Mouse (Mus musculus): ENCODE measurements around the gene Zfhx3. TPM values are rescaled to one million over a fixed set of nuclear protein-coding genes. Genes with fewer than 3 reads are reported as not detected.

Gene Zfhx3
- polyA plus RNA-seq, 1 experiment from 2014 or later: 15.7 TPM

GRCm38 (mm10) chr8:108710607-108711489 is 768.4 kb downstream of the Zfhx3 start:
- H3K4me1 ChIP-seq (replicated peaks; ENCODE audit: control insufficient read depth, insufficient read depth, low read length): peaks cover 86% of the 10 kb centered on the region
- no peak overlapping the region for H3K9ac ChIP-seq (ENCODE audit: low read length)
- no peaks in the 10 kb centered on the region for H3K9me3 ChIP-seq (ENCODE audit: control insufficient read depth, low read length)
- H3K36me3 ChIP-seq (ENCODE audit: control insufficient read depth, insufficient read depth, low read length): no peaks in the 10 kb centered on the region
- ATAC-seq (replicated peaks; ENCODE audit: low FRiP score, low TSS enrichment, low read depth) (no peak), DNase-seq (ENCODE audit: low spot score) (no peak)
- 0 out of 2 replicates have a peak overlapping the region, but pooled peaks have one; percentile 16 for H3K4me2 ChIP-seq (ENCODE audit: low read length)
- peak overlapping the region; percentile 81 for H3K27ac ChIP-seq (ENCODE audit: low read depth)
- H3K4me3 ChIP-seq (ENCODE audit: low read depth, low read length): no peak overlapping the region
- 18% methylated on average over 8 of the region's 8 CpGs for WGBS
- no peaks in the 10 kb centered on the region for H3K27me3 ChIP-seq (replicated peaks; ENCODE audit: control insufficient read depth, insufficient read depth, low read length)

- Histone ChIP-seq H3K4me1 (replicated peaks; ENCODE audit: control insufficient read depth, insufficient read depth, low read length) (peaks cover 86% of the 10 kb centered on the region), H3K9ac (ENCODE audit: low read length) (no peak overlapping the region), H3K36me3 (ENCODE audit: control insufficient read depth, insufficient read depth, low read length) (no peaks in the 10 kb centered on the region), H3K4me3 (ENCODE audit: low read depth, low read length) (no peak overlapping the region), H3K27me3 (replicated peaks; ENCODE audit: control insufficient read depth, insufficient read depth, low read length) (no peaks in the 10 kb centered on the region), H3K27ac (ENCODE audit: low read depth) (peak overlapping the region; percentile 81), H3K9me3 (ENCODE audit: control insufficient read depth, low read length) (no peaks in the 10 kb centered on the region), H3K4me2 (ENCODE audit: low read length) (peak overlapping the region; percentile 39)
- 29% methylated on average over 5 of the region's 5 CpGs for WGBS
- ATAC-seq (replicated peaks; ENCODE audit: low FRiP score, low TSS enrichment, low read depth) (no peak), DNase-seq (ENCODE audit: low spot score) (no peak)
Observed at GRCm38 (mm10) chr8:108711490-108711793, 769.0 kb downstream of the Zfhx3 start.

GRCm38 (mm10) chr8:108712001-108712411 is 769.6 kb downstream of the Zfhx3 start:
- no peaks in the 10 kb centered on the region for H3K36me3 ChIP-seq (ENCODE audit: control insufficient read depth, insufficient read depth, low read length)
- peaks cover 86% of the 10 kb centered on the region for H3K4me1 ChIP-seq (replicated peaks; ENCODE audit: control insufficient read depth, insufficient read depth, low read length)
- peak overlapping the region; percentile 43; the same call in 1 of the 2 replicates for H3K9ac ChIP-seq (ENCODE audit: low read length)
- no peaks in the 10 kb centered on the region for H3K9me3 ChIP-seq (ENCODE audit: control insufficient read depth, low read length)
- 16% methylated on average over 14 of the region's 14 CpGs for WGBS
- H3K4me3 ChIP-seq (ENCODE audit: low read depth, low read length): 0 out of 2 replicates have a peak overlapping the region, but pooled peaks have one; percentile 10
- peak overlapping the region; percentile 81 for H3K27ac ChIP-seq (ENCODE audit: low read depth)
- peak overlapping the region; percentile 39 for H3K4me2 ChIP-seq (ENCODE audit: low read length)
- H3K27me3 ChIP-seq (replicated peaks; ENCODE audit: control insufficient read depth, insufficient read depth, low read length): no peaks in the 10 kb centered on the region
- ATAC-seq (replicated peaks; ENCODE audit: low FRiP score, low TSS enrichment, low read depth) (no peak), DNase-seq (ENCODE audit: low spot score) (no peak)

- peak overlapping the region; percentile 81 for H3K27ac ChIP-seq (ENCODE audit: low read depth)
- no peak for ATAC-seq (replicated peaks; ENCODE audit: low FRiP score, low TSS enrichment, low read depth)
- no peaks in the 10 kb centered on the region for H3K36me3 ChIP-seq (ENCODE audit: control insufficient read depth, insufficient read depth, low read length)
- H3K27me3 ChIP-seq (replicated peaks; ENCODE audit: control insufficient read depth, insufficient read depth, low read length): no peaks in the 10 kb centered on the region
- no peak for DNase-seq (ENCODE audit: low spot score)
- H3K4me2 ChIP-seq (ENCODE audit: low read length): peak overlapping the region; percentile 39
- H3K4me1 ChIP-seq (replicated peaks; ENCODE audit: control insufficient read depth, insufficient read depth, low read length): peaks cover 86% of the 10 kb centered on the region
- 31% methylated on average over 4 of the region's 4 CpGs for WGBS
- H3K9ac ChIP-seq (ENCODE audit: low read length): peak overlapping the region; percentile 5; the same call in 1 of the 2 replicates
- H3K4me3 ChIP-seq (ENCODE audit: low read depth, low read length): no peak overlapping the region
- H3K9me3 ChIP-seq (ENCODE audit: control insufficient read depth, low read length): no peaks in the 10 kb centered on the region
Observed at GRCm38 (mm10) chr8:108712607-108713006, 770.2 kb downstream of the Zfhx3 start.

GRCm38 (mm10) chr8:108713346-108714142 is 771.1 kb downstream of the Zfhx3 start:
- Histone ChIP-seq H3K27me3 (replicated peaks; ENCODE audit: control insufficient read depth, insufficient read depth, low read length) (no peaks in the 10 kb centered on the region), H3K4me2 (ENCODE audit: low read length) (peak overlapping the region; percentile 92), H3K4me1 (replicated peaks; ENCODE audit: control insufficient read depth, insufficient read depth, low read length) (peaks cover 86% of the 10 kb centered on the region), H3K4me3 (ENCODE audit: low read depth, low read length) (peak overlapping the region; percentile 68), H3K36me3 (ENCODE audit: control insufficient read depth, insufficient read depth, low read length) (no peaks in the 10 kb centered on the region), H3K27ac (ENCODE audit: low read depth) (peak overlapping the region; percentile 92), H3K9me3 (ENCODE audit: control insufficient read depth, low read length) (no peaks in the 10 kb centered on the region), H3K9ac (ENCODE audit: low read length) (peak overlapping the region; percentile 91)
- DNase-seq (ENCODE audit: low spot score): no peak
- ATAC-seq (replicated peaks; ENCODE audit: low FRiP score, low TSS enrichment, low read depth): no peak
- WGBS: 18% methylated on average over 19 of the region's 19 CpGs

GRCm38 (mm10) chr8:108714143-108714635 is 771.7 kb downstream of the Zfhx3 start:
- peak overlapping the region; percentile 91 for H3K9ac ChIP-seq (ENCODE audit: low read length)
- no peaks in the 10 kb centered on the region for H3K36me3 ChIP-seq (ENCODE audit: control insufficient read depth, insufficient read depth, low read length)
- H3K4me1 ChIP-seq (replicated peaks; ENCODE audit: control insufficient read depth, insufficient read depth, low read length): peaks cover 83% of the 10 kb centered on the region
- peak overlapping the region; percentile 92 for H3K27ac ChIP-seq (ENCODE audit: low read depth)
- peak; percentile 82 for DNase-seq (ENCODE audit: low spot score)
- H3K27me3 ChIP-seq (replicated peaks; ENCODE audit: control insufficient read depth, insufficient read depth, low read length): no peaks in the 10 kb centered on the region
- peak overlapping the region; percentile 68 for H3K4me3 ChIP-seq (ENCODE audit: low read depth, low read length)
- H3K4me2 ChIP-seq (ENCODE audit: low read length): peak overlapping the region; percentile 92
- ATAC-seq (replicated peaks; ENCODE audit: low FRiP score, low TSS enrichment, low read depth): peak; percentile 54
- no peaks in the 10 kb centered on the region for H3K9me3 ChIP-seq (ENCODE audit: control insufficient read depth, low read length)
- 3% methylated on average over 21 of the region's 21 CpGs for WGBS

GRCm38 (mm10) chr8:108714636-108715415 is 772.4 kb downstream of the Zfhx3 start:
- Histone ChIP-seq H3K27me3 (replicated peaks; ENCODE audit: control insufficient read depth, insufficient read depth, low read length) (no peaks in the 10 kb centered on the region), H3K36me3 (ENCODE audit: control insufficient read depth, insufficient read depth, low read length) (no peaks in the 10 kb centered on the region), H3K9me3 (ENCODE audit: control insufficient read depth, low read length) (no peaks in the 10 kb centered on the region), H3K9ac (ENCODE audit: low read length) (peak overlapping the region; percentile 91), H3K4me2 (ENCODE audit: low read length) (peak overlapping the region; percentile 92), H3K4me1 (replicated peaks; ENCODE audit: control insufficient read depth, insufficient read depth, low read length) (peaks cover 77% of the 10 kb centered on the region), H3K4me3 (ENCODE audit: low read depth, low read length) (peak overlapping the region; percentile 68), H3K27ac (ENCODE audit: low read depth) (peak overlapping the region; percentile 92)
- DNase-seq (ENCODE audit: low spot score) (peak; percentile 88), ATAC-seq (replicated peaks; ENCODE audit: low FRiP score, low TSS enrichment, low read depth) (peak; percentile 82)
- WGBS: under 1% methylated on average over 79 of the region's 84 CpGs

- peak overlapping the region; percentile 92 for H3K4me2 ChIP-seq (ENCODE audit: low read length)
- peaks cover 73% of the 10 kb centered on the region for H3K4me1 ChIP-seq (replicated peaks; ENCODE audit: control insufficient read depth, insufficient read depth, low read length)
- peak overlapping the region; percentile 91 for H3K9ac ChIP-seq (ENCODE audit: low read length)
- no peak for DNase-seq (ENCODE audit: low spot score)
- ATAC-seq (replicated peaks; ENCODE audit: low FRiP score, low TSS enrichment, low read depth): no peak; the same call in 1 of the 2 replicates
- H3K4me3 ChIP-seq (ENCODE audit: low read depth, low read length): peak overlapping the region; percentile 68
- H3K36me3 ChIP-seq (ENCODE audit: control insufficient read depth, insufficient read depth, low read length): no peaks in the 10 kb centered on the region
- 7% methylated on average over 11 of the region's 11 CpGs for WGBS
- no peaks in the 10 kb centered on the region for H3K9me3 ChIP-seq (ENCODE audit: control insufficient read depth, low read length)
- H3K27ac ChIP-seq (ENCODE audit: low read depth): peak overlapping the region; percentile 92
- H3K27me3 ChIP-seq (replicated peaks; ENCODE audit: control insufficient read depth, insufficient read depth, low read length): no peaks in the 10 kb centered on the region
Observed at GRCm38 (mm10) chr8:108715416-108715948, 773.0 kb downstream of the Zfhx3 start.
